Mouse (Mus musculus) spleen, adult 18-20 months (tissue): Measurements from ENCODE around the gene Fau.

Experiments used
- DNase-seq, 2 experiments: peaks; one replicate each; pipeline ENCODE4 v3.0.0; 2022; ENCODE audit warnings: mixed read lengths in 2 of 2

Gene Fau

DNA sequence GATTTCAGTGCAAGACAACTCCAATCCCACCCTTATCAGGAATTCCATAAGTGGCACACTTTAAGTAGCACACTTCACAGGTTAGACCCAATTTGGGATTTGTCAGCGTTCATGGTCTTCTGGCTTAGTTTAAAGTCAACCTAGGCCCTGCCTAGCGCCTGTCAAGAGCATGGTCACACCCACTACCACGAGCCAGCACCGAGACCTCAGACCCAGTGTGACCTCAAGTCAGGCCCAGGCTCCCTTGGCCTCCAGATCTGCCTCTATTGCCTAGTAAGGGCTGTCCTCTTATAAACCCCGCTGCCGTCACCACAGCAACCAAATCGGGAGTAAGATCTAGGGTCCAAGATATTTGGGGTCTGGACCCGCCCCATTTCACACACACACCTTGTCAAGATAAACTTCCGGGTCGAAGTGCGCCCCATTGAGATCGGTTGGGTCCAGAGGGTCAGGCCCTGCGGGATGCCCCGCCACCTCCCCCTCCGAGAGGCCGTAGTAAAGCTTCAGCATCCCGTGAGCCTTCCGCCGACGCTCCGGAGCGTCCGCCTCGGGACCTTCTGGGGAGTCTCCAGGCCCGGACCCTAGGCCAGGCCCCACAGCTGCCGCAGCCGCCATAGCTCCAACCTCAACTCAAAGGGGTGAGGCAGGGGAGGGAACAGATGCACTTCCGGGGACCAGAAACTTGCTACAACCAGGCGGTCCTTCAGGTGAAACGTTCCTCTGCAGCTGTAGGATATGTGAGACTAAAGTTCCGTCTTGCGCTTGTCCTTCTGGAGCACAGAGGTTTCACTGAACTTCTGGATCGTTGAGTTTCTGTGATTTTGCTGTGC is 19.1 kb downstream of the Fau start, which contains the start of gene Vps51:
Vps51 (minus strand) TSS at position 668 of the 830 bp plus-strand sequence.
- peak; percentile 66 to 81 for DNase-seq

DNA sequence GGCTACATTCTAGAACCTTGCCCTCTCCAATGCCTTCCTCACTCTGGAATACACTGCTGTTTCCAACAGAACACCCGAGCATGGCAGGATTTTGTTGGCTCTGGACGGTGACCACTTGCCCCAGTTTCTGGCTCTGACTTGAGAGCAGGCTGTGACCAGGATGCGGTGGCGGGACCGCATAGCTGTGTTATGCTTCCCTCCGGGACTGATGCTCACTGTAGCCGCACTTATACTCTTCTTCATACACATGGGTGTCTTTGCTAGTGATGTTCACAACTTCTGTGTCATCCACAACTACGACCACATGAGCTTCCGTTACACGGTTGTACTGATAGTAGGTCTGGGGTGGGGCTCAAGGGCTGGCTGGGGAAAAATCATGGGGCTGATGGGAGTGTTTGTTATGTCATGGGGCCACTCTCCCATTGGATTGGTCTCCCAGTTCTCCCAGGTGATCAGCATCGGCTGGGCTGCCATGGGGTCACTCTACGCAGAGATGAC is 22.4 kb downstream of the Fau start, which contains the start of gene Tmem262:
Tmem262 (plus strand) TSS at position 51 of the 498 bp plus-strand sequence.
- DNase-seq: no peak

DNA sequence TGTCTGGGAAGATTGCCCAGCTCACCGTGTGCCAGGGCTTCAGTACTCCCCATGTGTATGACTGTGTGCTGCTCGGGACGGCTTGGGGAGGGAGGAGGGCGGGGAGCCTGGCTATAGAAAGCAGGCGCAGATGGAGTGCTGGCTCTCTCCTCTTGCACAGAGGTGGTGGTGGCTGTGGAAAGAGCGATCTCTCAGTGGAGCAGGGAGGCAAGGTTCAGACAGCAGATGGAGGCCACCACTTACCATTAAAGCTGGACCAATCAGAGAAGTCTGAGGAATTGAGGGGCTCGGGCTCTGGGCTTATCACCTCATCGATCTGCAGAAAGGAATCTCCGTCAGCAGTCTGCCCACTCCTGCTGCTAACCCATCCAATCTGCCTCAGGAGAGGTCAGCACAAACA is 24.5 kb downstream of the Fau start, which contains the start of gene Gm28374:
Gm28374 (minus strand) TSS at position 101 of the 400 bp plus-strand sequence.
- no peak for DNase-seq

DNA sequence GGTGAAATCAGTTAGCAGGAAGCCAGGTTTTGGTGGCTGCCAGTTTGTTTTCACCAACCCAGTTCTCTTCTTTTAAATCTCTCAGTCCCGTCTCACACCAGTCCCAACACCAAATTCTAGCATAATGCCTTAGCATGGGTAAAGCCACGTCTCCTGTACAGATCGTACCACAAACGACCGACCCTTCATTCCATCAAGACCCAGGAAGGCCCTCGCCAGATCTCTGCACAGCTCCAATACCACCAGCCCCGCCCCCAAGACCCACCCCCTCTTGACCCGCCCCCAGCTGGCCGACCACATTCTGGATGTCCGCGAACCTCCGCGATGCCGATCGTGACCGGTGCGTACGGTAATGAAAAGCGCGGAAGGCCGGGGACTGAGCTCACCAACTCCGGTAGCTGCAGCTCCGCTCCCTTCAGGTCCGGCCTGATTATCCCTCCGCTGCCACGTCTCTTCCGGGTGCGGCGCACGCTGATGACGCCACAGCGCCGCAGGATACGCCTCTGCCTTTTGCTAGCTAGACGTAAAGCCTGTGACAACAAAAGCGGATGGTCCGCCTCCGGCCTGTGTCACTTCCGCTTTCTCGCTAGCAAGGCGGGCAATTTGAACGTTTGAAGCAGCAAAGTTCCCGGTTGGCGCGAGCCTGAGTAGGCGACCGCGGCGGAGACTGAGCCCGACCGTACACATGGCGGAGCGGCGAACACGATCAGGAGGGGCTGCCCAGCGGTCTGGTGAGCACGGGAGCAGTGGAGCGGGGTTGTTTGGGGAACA is 27.0 kb downstream of the Fau start, which contains the start of the genes Zfpl1 and Cdca5:
Zfpl1 (minus strand) TSS at position 479 of the 771 bp plus-strand sequence.
Cdca5 (plus strand) TSS at position 506 of the 771 bp plus-strand sequence.
- peak; percentile 92 to 94 for DNase-seq

DNA sequence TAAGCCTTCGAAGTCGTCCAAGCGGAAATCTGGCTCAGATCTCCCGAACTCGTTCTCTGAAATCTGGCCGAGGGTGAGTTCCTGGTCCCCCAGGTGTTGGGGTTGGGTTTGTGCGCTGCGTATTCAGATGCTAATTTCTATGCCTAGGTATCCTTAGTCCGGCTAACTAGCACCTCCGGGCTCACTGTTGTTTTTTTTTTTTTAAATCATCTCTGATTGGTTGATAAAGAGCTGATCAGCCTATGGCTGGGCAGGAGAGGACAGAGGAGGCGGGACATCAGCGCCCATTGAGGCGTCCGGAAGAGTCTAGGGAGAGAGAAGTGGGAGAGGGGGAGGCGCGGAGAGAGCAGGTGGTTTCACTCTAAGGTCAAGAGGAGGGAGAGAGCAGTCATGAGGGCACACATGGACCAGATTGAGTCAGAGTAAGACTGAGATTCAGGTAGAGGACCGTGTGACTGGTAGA is 27.8 kb downstream of the Fau start:
- peak; percentile 48 to 56 for DNase-seq

DNA sequence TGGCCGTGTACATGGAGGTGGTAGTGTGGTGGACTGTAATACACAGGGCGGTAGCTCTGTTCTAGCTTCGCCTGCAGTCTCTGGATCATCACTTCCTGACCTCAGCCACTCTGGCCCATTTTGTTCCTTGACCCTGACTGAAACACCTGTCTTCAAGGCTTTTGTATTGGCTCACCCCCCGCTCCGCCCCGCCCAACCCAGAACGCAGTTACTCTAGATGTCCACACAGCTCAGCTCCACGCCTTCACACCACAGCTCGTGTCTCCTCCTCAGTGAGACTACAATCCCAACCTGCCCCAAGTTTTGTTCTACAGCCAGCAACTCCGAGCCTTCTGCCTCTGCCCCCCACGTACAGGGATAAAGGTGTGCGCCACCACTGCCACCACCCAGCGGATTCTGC is 31.2 kb downstream of the Fau start:
- no peak for DNase-seq

DNA sequence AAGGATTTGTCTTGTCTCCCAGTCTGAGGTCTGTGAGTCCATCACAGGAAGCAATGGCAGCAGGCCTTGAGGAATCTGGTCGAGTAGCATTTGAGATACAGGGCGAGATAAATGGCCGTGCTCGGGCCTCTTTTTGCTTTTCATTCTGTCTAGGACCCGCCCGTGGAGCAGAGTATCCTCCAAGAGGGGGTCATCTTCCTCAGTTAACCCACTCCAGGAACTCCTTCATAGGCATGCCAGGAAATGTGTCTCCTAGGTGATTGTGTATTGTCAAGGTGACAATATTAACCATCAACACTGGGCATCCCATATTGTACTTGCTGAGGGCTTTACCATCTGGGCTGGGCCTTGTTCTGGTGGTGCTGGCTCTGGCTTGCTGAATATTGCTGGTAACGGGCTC is 36.5 kb downstream of the Fau start, which contains the start of gene AC131692.1:
AC131692.1 (plus strand) TSS at position 301 of the 400 bp plus-strand sequence.
- DNase-seq: no peak

DNA sequence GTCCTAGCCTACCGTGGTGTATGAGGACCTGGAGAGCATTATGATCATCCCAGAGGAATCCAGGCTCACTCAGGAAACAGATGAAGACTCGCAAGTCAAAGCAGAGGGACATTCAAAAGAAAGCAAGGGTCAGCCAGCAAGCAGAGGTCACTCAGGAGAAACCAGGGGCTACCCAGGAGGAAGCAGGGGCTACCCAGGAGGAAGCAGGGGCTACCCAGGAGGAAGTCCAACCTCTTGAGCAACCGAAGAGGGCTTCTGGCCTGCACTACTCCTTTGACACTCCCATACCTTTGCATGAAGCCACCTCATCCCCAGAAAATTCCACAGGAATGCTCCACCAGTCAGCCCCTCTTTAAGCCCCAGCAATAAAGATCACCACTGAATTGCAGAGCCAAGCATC is 40.2 kb downstream of the Fau start:
- no peak for DNase-seq

DNA sequence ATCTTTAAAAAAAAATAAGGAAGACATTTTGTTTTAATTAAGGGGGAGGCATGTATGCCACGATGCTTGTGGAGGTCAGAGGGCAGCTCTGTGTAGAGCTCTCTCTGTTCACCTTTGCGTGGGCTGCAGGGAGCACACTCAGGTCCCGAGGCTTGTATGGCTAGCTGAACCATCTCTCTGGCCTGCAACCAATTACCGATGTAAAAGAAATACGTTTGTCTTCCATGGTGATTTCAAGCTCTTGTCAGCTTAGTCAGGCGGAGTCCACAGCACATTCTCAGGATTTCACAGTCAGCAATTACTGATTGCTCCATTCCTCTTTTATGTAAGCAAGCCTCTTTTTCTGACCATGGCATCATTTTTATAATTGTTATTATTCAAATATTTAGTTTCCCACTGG is 43.5 kb downstream of the Fau start:
- no peak for DNase-seq

DNA sequence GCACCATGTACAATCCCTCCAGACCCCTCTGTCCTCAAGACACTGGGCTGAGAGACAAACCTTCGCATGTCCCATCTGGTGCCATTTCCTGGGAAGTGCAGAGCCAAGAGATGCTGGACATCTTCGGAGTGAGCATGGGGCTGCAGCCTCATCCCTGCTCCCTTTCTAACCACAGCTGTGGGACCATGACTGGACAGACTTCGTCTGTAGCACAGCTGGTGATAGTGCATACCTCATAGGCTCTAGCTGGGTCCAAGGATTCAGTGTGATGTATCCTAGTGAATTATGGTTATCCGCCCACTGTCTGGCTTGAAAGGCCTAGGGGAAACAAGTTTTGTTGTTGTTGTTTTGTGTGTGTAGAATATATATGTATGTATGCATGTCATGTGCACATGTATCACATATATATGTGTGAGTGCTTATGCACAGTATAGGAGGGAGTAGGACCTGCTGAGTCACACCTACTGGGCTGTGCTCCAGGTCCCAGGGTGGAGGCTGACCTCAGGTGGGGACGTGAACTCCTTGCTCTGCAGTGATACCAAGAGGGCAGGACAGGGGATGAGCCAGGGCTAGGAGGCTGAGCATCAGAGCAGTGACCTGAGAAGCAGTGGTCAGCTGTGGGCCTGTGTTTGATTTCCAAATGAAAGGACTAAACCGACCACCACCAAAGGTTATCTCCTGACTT is 44.7 kb downstream of the Fau start:
- no peak for DNase-seq

DNA sequence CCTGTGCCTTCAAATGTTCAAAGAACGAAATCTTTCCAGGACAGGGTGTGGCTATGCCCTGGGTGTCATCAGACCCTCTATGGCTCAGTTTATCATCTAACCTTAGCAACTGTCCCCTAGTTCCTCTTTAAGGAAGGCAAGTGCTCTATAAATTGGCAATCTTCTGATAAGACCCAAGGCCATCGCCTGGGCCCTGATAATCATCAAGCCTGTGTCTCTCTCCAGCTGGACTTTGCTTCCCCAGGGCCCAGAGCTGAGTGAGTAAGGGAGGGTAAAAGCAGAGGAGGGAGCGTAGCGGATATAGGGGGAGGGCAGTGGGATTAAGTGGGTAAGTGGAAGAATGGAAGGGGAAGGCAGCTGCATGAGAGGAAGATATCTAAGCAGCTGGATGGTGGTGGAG is 46.8 kb downstream of the Fau start:
- DNase-seq: no peak

DNA sequence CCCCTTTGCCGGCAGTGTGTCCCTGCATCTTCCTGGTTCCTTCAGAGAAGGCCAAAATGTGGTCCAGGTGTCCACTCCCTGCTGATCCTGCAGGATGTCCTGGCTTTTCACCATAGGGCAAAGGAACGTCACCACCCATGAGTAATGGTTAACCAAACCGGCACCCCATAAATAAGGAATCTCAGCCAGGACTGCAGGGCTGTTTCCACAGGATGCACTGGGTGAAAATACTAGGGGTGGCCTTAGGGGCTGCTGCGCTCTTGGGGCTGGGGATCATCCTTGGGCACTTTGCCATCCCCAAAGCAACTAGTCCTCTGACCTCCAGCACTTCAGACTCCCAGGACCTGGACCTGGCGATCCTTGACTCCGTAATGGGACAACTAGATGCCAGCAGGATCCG is 47.9 kb downstream of the Fau start, which contains the start of gene Naaladl1:
Naaladl1 (plus strand) TSS at position 197 of the 400 bp plus-strand sequence.
- DNase-seq: no peak
